Mouse (Mus musculus) MEL (cell line): ENCODE measurements at regions not wholly inside any gene's neighbourhood (a gene's known extent, or its start where the extent isn't known, plus 50 kb on each side); places are given as distances from the start of the nearest gene placed in this dataset.

Source experiments
- DNase-seq: peaks from one replicate; pipeline ENCODE4 v3.0.0; 2011; ENCODE audit warnings: low read depth, low spot score
- H3K27ac ChIP-seq: 2 replicates; pipeline ENCODE4 v1.5.1; 2012; ENCODE audit warnings: low read depth, mild to moderate bottlenecking, control low read depth, low read length, moderate library complexity; ENCODE audit not compliant: control insufficient read depth
- H3K27me3 ChIP-seq, 2 experiments: fragments of 150-350 bp in 1 of 2; sonication (generic) in 1 of 2; 2 replicates each; pipeline ENCODE4 v1.6.1; 2012; ENCODE audit warnings: low read length in 2 of 2, mild to moderate bottlenecking in 2 of 2, improper control_type of control experiment in 1 of 2, moderate library complexity in 1 of 2; ENCODE audit not compliant: insufficient read depth in 2 of 2, control insufficient read depth in 1 of 2
- H3K36me3 ChIP-seq, 2 experiments: 2 replicates each; pipeline ENCODE4 v1.6.1; 2012 to 2014; ENCODE audit warnings: low read length in 2 of 2, improper control_type of control experiment in 1 of 2, inconsistent platforms in 1 of 2, mild to moderate bottlenecking in 1 of 2; ENCODE audit not compliant: insufficient read depth in 2 of 2, control insufficient read depth in 1 of 2
- H3K4me1 ChIP-seq, 2 experiments: fragments of 150-350 bp in 1 of 2; sonication (generic) in 1 of 2; 2 replicates each; pipeline ENCODE4 v1.6.1; 2012; ENCODE audit warnings: low read length in 2 of 2, improper control_type of control experiment in 1 of 2, mild to moderate bottlenecking in 1 of 2; ENCODE audit not compliant: insufficient read depth in 2 of 2, control insufficient read depth in 1 of 2
- H3K4me3 ChIP-seq, 2 experiments: fragments of 150-350 bp in 1 of 2; sonication (generic) in 1 of 2; 2 replicates each; pipeline ENCODE4 v1.5.1; 2012; ENCODE audit warnings: low read depth in 2 of 2, low read length in 2 of 2, mild to moderate bottlenecking in 2 of 2, moderate library complexity in 2 of 2, control low read depth in 1 of 2, improper control_type of control experiment in 1 of 2; ENCODE audit not compliant: control insufficient read depth in 1 of 2, insufficient read depth in 1 of 2
- H3K79me2 ChIP-seq: 2 replicates; pipeline ENCODE4 v1.6.1; 2012; ENCODE audit warnings: mild to moderate bottlenecking, low read length, moderate library complexity; ENCODE audit not compliant: control insufficient read depth, poor library complexity, insufficient read depth
- H3K9ac ChIP-seq: 2 replicates; pipeline ENCODE4 v1.6.1; 2012; ENCODE audit warnings: low read depth, mild to moderate bottlenecking, control low read depth, low read length, moderate library complexity; ENCODE audit not compliant: control insufficient read depth, poor library complexity, severe bottlenecking
- H3K9me3 ChIP-seq: fragments of 150-350 bp; sonication (generic); replicated peaks from 2 replicates; pipeline ENCODE4 v1.6.1; 2012; ENCODE audit warnings: mild to moderate bottlenecking, low read length, improper control_type of control experiment, moderate library complexity; ENCODE audit not compliant: insufficient read depth
- CHD1 ChIP-seq: IDR thresholded peaks from 2 replicates; pipeline ENCODE4 v1.6.1; 2012; ENCODE audit warnings: low read depth, mild to moderate bottlenecking, inconsistent platforms, low read length, improper control_type of control experiment
- CHD2 ChIP-seq: IDR thresholded peaks from 2 replicates; pipeline ENCODE4 v1.6.1; 2011; ENCODE audit warnings: low read length, improper control_type of control experiment
- HCFC1 ChIP-seq: IDR thresholded peaks from 2 replicates; pipeline ENCODE4 v1.6.1; 2012; ENCODE audit warnings: low read depth, mild to moderate bottlenecking, inconsistent platforms, low read length, improper control_type of control experiment, moderate library complexity
- KAT2A ChIP-seq: conservative IDR thresholded peaks from 2 replicates; pipeline ENCODE4 v1.6.1; 2012; ENCODE audit warnings: low read depth, low read length, improper control_type of control experiment, inconsistent platforms
- MAFK ChIP-seq: IDR thresholded peaks from 2 replicates; pipeline ENCODE4 v1.6.1; 2011; ENCODE audit warnings: low read depth, mild to moderate bottlenecking, low read length, improper control_type of control experiment, borderline replicate concordance
- MYC ChIP-seq: IDR thresholded peaks from 2 replicates; pipeline ENCODE4 v1.6.1; 2011; ENCODE audit warnings: low read depth, mild to moderate bottlenecking, low read length, improper control_type of control experiment, moderate library complexity
- NRF1 ChIP-seq: IDR thresholded peaks from 2 replicates; pipeline ENCODE4 v1.6.1; 2014; ENCODE audit warnings: low read depth, mild to moderate bottlenecking, inconsistent platforms, low read length, improper control_type of control experiment, moderate library complexity; ENCODE audit not compliant: poor library complexity, insufficient read depth, severe bottlenecking
- POLR2A ChIP-seq, 2 experiments: IDR thresholded peaks; 2 replicates each; pipeline ENCODE4 v1.6.1; 2011 to 2012; ENCODE audit warnings: low read length in 2 of 2, mild to moderate bottlenecking in 2 of 2, control low read depth in 1 of 2, improper control_type of control experiment in 1 of 2, low read depth in 1 of 2, moderate library complexity in 1 of 2; ENCODE audit not compliant: control insufficient read depth in 1 of 2, insufficient read depth in 1 of 2, poor library complexity in 1 of 2
- RAD21 ChIP-seq: IDR thresholded peaks from 2 replicates; pipeline ENCODE4 v1.6.1; 2011; ENCODE audit warnings: mild to moderate bottlenecking, low read depth, low read length, improper control_type of control experiment
- RCOR1 ChIP-seq: IDR thresholded peaks from 2 replicates; pipeline ENCODE4 v1.6.1; 2012; ENCODE audit warnings: low read depth, mild to moderate bottlenecking, inconsistent platforms, low read length, improper control_type of control experiment
- TAL1 ChIP-seq: IDR thresholded peaks from 2 replicates; pipeline ENCODE4 v1.6.1; 2012; ENCODE audit warnings: mild to moderate bottlenecking, inconsistent platforms, low read length, moderate library complexity, mixed read lengths
- TCF12 ChIP-seq: IDR thresholded peaks from 2 replicates; pipeline ENCODE4 v1.6.1; 2014; ENCODE audit warnings: low read depth, mild to moderate bottlenecking, inconsistent platforms, low read length, improper control_type of control experiment, moderate library complexity
- UBTF ChIP-seq: IDR thresholded peaks from 2 replicates; pipeline ENCODE4 v1.6.1; 2012; ENCODE audit warnings: low read depth, mild to moderate bottlenecking, inconsistent platforms, low read length, improper control_type of control experiment, moderate library complexity, borderline replicate concordance; ENCODE audit not compliant: insufficient read depth
- USF1 ChIP-seq: IDR thresholded peaks from 2 replicates; pipeline ENCODE4 v1.6.1; 2014; ENCODE audit warnings: low read depth, mild to moderate bottlenecking, inconsistent platforms, low read length, improper control_type of control experiment, moderate library complexity
- USF2 ChIP-seq, 2 experiments: IDR thresholded peaks; 2 replicates each; pipeline ENCODE4 v1.6.1; 2011 to 2012; ENCODE audit warnings: improper control_type of control experiment in 2 of 2, low read length in 2 of 2, borderline replicate concordance in 1 of 2, inconsistent platforms in 1 of 2, low read depth in 1 of 2, mild to moderate bottlenecking in 1 of 2; ENCODE audit not compliant: insufficient read depth in 1 of 2
- ZKSCAN1 ChIP-seq: IDR thresholded peaks from 2 replicates; pipeline ENCODE4 v1.6.1; 2012; ENCODE audit warnings: low read depth, mild to moderate bottlenecking, inconsistent platforms, low read length, improper control_type of control experiment, moderate library complexity
- ZNF384 ChIP-seq: IDR thresholded peaks from 2 replicates; pipeline ENCODE4 v1.6.1; 2012; ENCODE audit warnings: low read depth, mild to moderate bottlenecking, inconsistent platforms, low read length, improper control_type of control experiment

- Histone ChIP-seq H3K36me3 (no peaks in the 10 kb centered on the region), H3K27me3 (no peaks in the 10 kb centered on the region), H3K4me3 (no peak overlapping the region), H3K9me3 (no peaks in the 10 kb centered on the region)
- TF ChIP-seq POLR2A (IDR thresholded peaks at IDR 0.05; ENCODE audit: control insufficient read depth in 1 of 2, insufficient read depth in 1 of 2, low read depth in 1 of 2, low read length in 2 of 2, poor library complexity in 1 of 2): no peak
- TF ChIP-seq RAD21: no peak
- TF ChIP-seq MYC: no peak
- TF ChIP-seq TCF12: no peak
- TF ChIP-seq CHD1: no peak
- no peak for TF ChIP-seq NRF1
- no peak for TF ChIP-seq HCFC1
- TF ChIP-seq RCOR1: no peak
- TF ChIP-seq CHD2: no peak
- TF ChIP-seq ZNF384: no peak
- no peak for TF ChIP-seq USF1
- no peak for TF ChIP-seq USF2 (IDR thresholded peaks at IDR 0.05; ENCODE audit: borderline replicate concordance in 1 of 2, insufficient read depth in 1 of 2, low read depth in 1 of 2, low read length in 2 of 2)
- TF ChIP-seq, all 39 proteins: peak for 0
- peak; percentile 21 for DNase-seq
- no peak overlapping the region for H3K27ac ChIP-seq
- H3K9ac ChIP-seq: no peak overlapping the region
- no peaks in the 10 kb centered on the region for H3K79me2 ChIP-seq
- peaks cover 3 to 7% of the 10 kb centered on the region in 2 experiments for H3K4me1 ChIP-seq
These were observed 153.7 kb upstream of the Jade1 start for GRCm38 (mm10) chr3:41401881-41402280.

DNA sequence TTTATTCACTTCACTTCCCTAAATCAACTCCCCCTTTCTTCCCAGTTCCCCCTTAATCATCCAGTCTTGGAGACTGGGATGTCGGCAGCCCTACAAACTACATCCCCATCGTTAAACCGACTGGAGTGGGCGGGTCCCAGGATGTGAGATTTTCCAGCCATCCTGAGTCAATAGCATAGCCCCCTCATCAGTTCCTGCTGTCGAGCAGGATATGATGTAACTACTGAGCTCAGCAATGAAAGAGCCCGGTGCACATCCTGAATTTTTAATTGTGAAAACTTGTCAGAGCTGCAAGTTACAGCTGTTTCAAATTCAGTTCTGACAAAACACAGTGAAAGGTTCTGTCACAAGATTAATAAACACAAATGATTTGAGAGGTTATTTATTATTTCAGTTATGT, 165.7 kb upstream of the Jade1 start:
- H3K4me3 ChIP-seq: no peak overlapping the region
- no peak overlapping the region for H3K9ac ChIP-seq
- H3K79me2 ChIP-seq: no peaks in the 10 kb centered on the region
- no peaks in the 10 kb centered on the region for H3K9me3 ChIP-seq
- no peak overlapping the region for H3K27ac ChIP-seq
- H3K36me3 ChIP-seq: no peaks in the 10 kb centered on the region
- TF ChIP-seq TAL1 (no peak), ZKSCAN1 (no peak), MAFK (no peak), UBTF (no peak), CHD2 (no peak), KAT2A (no peak)
- DNase-seq: peak; percentile 21
- H3K4me1 ChIP-seq: no peaks in the 10 kb centered on the region
- H3K27me3 ChIP-seq: no peaks in the 10 kb centered on the region; a peak in 1 of 4 replicates
